Mouse (Mus musculus): ENCODE data around the gene Cacna2d1.

Cacna2d1 gene

GRCm38 (mm10) chr5:16417996-16418395 is 483.5 kb downstream of the Cacna2d1 start:
- DNase-seq (ENCODE audit: low read depth, low spot score), result no peak

GRCm38 (mm10) chr5:16418504-16418903 is 484.0 kb downstream of the Cacna2d1 start:
- no peak for DNase-seq (ENCODE audit: low read depth, low spot score)
